Mouse (Mus musculus) heart, postnatal 10 days (tissue): Measurements from ENCODE around the gene Sectm1b. TPM values are rescaled to one million over a fixed set of nuclear protein-coding genes. Genes with fewer than 3 reads are reported as not detected.
"Not testable (repeated sequence)": the region's sequence is repeated elsewhere in the genome, so short reads cannot be mapped to it uniquely, and the experiment has no call there.

Experiments used
- DNase-seq, 2 experiments: peaks; one replicate each; pipeline ENCODE4 v3.0.0; 2021
- intact Hi-C: fragments of 180-260 bp; cut with DNase I; formaldehyde crosslinking; loops from one replicate; pipeline ENCODE4 v1.15.1; 2025
- total RNA-seq, 2 experiments: library from RNA; stranded (reverse); gene quantifications; 2 replicates each; pipeline ENCODE4 v1.2.3; 2021

Sectm1b gene
- total RNA-seq, 2 experiments from 2014 or later: not detected

DNA sequence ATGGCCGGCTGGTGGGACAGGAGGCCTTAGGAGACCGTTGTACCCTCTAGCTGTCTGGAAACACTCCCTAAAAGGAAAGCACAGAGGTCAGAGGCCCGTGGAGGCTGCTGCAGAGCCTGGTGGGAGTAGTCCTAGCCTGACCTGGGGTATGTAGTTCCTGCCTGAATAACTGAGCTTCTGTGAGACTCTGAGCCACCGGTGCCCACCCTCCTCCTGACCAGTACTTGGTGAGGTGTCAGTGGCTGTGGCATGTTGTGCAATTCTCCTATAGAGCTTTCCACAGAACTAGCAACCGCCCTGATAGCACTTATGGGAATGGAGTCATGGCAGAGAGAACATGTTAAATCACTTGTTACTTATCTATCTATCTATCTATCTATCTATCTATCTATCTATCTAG is 12.3 kb upstream of the Sectm1b start:
- intact Hi-C loops: loop anchor here (5.0 kb wide), 1 partner anchor 47 kb away; no protein-coding TSS in a partner anchor
- DNase-seq: no peak

DNA sequence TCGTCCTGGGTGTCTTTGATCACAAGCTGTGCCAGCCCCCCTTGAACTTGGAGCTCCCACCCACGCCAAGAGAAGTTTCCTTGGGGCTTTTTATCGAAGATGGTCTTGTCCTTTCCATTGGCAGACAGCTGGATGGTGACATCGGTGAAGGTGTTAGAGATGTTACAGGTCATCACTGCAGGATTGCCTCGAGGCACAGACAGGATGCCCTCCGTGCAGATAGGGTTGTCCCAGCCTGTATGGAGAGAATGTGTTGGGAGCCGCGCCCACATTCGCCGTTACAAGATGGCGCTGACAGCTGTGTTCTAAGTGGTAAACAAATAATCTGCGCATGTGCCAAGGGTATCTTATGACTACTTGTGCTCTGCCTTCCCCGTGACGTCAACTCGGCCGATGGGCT is 6.3 kb upstream of the Sectm1b start:
- intact Hi-C loops: loop anchor here (5.0 kb wide), 1 partner anchor 68 kb away; no protein-coding TSS in a partner anchor
- DNase-seq: not testable (repeated sequence)

- intact Hi-C loops: loop anchor here (5.0 kb wide), 1 partner anchor 69 kb away; no protein-coding TSS in a partner anchor
- no peak for DNase-seq
Observed at GRCm38 (mm10) chr11:121067895-121068294, 4.5 kb upstream of the Sectm1b start.

DNA sequence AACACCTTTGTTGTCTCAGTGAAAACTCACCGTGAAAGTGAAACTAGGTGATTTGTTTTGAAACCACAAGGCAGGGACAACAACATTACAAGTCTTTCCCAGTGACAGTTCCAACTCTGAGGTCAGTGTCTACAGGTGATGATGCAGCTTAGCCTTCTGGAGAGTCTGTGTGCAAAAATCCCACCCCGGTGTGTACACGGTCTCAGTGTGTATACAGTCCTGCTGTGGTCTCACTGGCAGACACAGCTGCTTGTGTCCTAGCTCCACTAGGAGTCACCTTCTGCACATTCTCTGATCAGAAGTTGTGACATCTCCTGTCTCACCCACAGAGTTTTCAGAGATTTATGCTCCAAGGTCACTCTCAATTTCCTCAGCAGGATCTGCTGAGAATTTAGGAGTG is 828 bp upstream of the Sectm1b start:
- DNase-seq: no peak
- intact Hi-C loops: loop anchor here (1.0 to 5.0 kb wide), 2 partner anchors 15 to 138 kb away; partner anchors contain the start of genes Hexdc and Ogfod3

GRCm38 (mm10) chr11:121061615-121062014 is 1.8 kb downstream of the Sectm1b start:
- peak in 1 of 2 experiments; percentile 27 for DNase-seq
- intact Hi-C loops: loop anchor here (5.0 kb wide), 1 partner anchor 141 kb away; the partner anchor contains the start of genes Hexdc and Ogfod3

DNA sequence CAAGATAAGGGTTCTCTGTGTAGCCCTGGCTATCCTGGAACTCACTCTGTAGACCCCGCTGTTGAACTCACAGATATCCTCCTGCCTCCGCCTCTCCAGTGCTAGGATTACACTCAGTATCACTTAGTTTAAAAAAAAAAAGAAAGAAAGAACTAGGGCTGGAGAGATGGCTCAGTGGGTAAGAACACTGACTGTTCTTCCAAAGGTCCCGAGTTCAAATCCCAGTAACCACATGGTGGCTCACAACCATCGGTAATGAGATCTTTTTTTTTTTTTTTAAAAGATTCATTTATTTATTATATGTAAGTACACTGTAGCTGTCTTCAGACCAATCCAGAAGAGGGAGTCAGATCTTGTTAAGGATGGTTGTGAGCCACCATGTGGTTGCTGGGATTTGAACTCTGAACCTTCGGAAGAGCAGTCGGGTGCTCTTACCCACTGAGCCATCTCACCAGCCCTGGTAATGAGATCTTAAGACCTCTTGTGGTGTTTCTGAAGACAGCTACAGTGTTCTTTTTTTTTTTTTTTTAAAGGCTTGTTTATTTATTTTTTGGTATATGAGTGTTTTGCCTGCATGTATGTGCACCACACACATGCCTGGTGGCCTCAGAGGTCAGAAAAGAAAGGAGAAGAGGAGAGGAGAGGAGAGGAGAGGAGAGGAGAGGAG is 2.8 kb downstream of the Sectm1b start:
- intact Hi-C loops: loop anchor here (5.0 kb wide), 1 partner anchor 142 kb away; the partner anchor contains the start of genes Hexdc and Ogfod3
- DNase-seq: not testable (repeated sequence)

DNA sequence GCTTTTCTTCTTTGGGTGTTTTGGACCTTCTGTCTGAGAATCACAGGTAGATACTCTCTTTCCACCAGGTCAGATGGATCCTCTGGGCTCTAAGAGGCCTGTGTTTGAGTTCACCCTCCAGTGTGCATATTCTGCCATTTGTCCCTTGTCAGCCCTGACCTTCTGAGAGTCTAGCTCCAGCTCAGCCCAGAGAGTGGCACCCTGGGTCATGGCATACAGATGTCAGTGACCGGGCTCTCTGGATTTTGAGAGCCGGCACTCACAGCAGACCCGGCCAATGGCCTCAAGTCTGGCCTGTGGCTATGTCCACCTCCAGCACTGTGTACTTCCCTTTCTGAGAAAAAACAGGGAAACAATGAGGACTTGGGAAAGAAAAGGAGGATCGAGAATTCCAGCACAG is 3.9 kb downstream of the Sectm1b start:
- intact Hi-C loops: no loop called here
- DNase-seq: no peak

DNA sequence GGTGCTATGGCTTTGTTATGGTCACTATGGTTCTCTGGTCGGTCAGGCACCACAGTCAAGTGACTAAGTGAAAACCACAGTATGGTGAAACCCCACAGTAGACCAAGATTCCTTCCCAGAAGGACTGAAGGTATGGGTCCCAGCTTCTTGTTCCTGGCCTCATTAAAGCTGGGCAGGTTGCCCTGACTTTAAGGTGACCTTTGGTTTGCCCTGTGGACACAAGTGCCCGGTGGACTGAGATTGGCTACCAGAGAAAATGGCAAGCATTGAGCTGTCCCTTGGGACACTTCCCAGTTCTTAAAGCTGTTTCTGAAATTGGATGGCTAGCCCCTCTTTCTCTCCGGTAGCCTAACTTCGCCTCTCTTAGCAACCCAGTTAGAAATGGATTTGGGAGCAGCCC is 4.4 kb downstream of the Sectm1b start:
- intact Hi-C loops: no loop called here
- no peak for DNase-seq

- DNase-seq: no peak
- intact Hi-C loops: no loop called here
Observed at GRCm38 (mm10) chr11:121058122-121058521, 5.2 kb downstream of the Sectm1b start.

DNA sequence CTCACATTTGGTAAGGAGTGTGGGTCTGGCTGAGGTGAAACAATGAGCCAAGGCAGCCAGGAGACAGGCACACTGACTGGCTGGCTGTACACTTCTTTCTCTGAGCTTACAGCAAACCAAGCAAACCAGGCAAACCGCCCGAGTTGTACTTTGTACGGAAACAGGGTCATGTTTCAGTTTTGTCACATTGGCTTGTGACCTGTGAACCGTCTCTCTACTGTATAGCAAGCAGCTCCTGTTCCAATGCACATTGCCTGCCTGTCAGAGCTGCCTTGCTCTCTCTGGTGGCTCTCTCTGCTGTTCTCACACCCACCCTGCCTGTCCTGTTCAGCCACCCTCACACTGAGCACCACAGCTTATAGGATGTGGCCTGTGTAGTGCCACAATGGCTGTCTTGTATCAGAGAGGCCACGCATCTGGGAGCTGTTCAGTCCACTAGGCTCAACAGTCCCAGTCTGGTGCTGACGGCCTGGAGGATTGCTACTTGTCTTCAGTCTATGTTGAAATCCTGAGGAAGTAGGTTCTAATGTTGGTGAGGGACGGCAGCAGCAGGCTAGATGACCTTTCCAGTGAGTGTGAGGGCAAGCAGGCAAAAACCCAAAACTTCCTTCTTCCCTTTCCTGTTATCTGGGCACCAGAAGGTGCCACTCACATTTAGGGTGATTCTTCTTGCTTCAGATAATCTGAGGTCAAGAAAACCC is 6.7 kb downstream of the Sectm1b start:
- intact Hi-C loops: no loop called here
- no peak for DNase-seq

DNA sequence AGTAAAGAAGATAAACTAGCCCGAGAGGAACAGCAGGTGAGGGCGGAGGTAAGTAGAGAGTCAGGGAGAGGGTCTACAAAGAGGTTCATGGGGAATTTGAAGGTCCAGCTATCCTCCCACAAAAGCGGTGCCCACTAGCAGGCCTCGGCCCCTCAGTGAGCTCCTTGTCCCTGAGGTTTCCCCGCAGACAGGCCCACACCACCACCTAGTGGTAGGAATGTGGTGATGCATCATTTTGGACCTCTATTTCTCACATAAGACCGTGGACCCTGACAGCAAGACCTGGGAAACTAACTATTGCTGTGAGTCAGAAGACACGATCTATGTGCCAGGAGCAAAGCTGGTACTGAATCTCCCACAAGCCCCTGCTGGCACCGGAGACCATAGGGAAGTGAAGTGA is 9.8 kb downstream of the Sectm1b start:
- intact Hi-C loops: no loop called here
- peak; percentile 87 to 93 for DNase-seq

DNA sequence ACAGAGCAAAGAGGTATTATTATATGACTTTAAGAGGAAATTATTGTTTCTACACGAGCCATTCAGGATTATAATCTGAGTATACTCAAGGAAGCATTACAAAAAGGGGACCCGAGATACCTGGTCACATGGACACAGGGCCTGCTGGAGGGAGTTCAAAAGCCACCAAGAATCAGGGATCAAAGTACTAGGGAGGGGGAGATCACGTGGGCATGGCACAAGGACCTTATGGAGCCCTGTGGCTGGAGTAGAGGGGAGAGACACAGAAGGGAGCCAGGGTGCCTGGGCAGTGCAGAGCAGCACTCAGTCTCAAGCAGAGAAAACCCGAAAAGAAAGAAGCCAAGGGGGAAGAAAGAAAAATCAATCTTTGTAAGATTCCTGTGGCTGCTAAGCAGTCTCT is 11.0 kb downstream of the Sectm1b start:
- no peak for DNase-seq
- intact Hi-C loops: no loop called here

DNA sequence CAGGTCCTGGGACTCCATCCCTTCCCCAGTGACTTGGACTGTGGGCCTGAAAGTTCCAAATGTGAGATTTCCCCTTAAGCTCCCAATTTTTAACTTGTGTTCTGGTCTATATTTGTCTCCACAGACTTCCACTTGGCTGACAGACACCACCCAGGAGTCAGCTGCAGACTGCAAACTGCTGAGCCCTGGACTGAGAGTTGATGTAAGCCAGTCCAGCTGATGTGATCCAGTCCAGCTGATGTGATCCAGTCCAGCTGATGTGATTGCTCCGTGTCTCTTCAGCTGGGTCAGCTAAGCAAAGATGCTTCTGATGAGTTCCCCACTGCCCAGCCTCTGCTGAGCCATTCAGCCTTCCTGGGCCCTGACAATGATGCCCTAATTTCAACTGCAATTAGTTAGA is 11.6 kb downstream of the Sectm1b start:
- peak in 1 of 2 experiments; percentile 38 for DNase-seq
- intact Hi-C loops: no loop called here

DNA sequence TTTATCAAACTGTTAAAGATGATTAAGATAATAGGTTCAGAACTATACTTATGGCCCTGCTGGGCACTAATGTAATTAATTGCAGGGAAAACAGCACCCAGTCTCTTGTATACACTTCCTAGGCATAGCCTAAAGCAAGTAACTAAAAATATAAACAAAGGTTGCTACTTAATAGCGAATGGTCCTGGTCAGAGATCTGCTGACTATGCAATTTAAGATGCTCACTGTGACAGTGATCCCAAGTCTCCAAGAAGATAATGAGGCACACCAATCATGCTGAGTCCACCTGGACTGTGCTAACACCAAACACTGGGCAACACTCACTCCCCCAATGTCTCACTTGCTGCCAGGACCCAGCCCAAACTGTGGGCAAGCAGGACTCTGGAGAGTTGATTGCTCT is 13.5 kb downstream of the Sectm1b start:
- no peak for DNase-seq
- intact Hi-C loops: loop anchor here (10.0 kb wide), 1 partner anchor 325 kb away; the partner anchor contains the start of genes Dcxr and Rac3

DNA sequence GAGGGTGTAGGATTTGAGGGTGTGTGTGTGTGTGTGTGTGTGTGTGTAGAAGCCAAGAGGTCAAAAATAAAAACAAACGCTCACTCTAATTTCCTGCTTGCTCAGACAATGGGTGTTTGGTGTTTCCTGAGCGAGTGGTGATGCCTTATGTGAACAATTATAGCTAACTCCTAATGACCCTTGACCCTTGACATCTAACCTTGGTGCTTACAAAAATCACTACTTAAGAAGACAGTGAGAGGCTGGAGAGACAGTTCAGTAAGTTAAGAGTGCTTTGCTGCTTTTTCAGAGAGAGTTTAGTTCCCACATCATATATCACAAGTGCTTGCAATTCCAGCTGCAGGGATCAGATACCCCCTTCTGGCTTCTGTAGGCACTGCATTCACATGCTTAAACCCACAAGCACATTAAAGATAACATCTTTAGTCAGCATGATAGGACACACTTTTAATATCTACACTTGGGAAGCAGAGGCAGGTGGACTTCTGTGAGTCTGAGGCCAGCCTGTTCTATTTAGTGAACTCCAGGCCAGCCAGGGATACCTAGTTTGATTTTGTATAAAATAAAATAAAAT is 15.5 kb downstream of the Sectm1b start:
- DNase-seq: no peak
- intact Hi-C loops: loop anchor here (10.0 kb wide), 1 partner anchor 323 kb away; the partner anchor contains the start of genes Dcxr and Rac3

DNA sequence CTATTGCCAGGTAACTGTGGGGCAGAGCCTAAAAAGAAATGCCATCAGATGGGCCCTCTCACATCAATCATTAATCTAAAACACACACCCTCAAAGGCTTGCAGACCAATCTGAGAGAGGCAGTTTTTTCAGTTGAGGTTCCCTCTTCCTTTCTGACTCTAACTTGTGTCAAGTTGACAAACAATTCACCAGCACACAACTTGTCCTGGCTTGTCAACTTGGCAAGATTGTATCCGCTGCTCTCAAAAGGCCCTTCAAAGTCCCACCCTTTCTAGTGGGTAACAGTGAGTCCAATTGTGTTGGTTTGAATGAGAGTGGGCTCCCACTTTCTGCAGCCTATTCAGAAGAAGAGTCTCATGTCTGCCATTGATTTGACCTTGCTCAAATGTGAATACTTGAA is 18.1 kb downstream of the Sectm1b start:
- intact Hi-C loops: loop anchor here (10.0 kb wide), 1 partner anchor 320 kb away; the partner anchor contains the start of genes Dcxr and Rac3
- DNase-seq: no peak

DNA sequence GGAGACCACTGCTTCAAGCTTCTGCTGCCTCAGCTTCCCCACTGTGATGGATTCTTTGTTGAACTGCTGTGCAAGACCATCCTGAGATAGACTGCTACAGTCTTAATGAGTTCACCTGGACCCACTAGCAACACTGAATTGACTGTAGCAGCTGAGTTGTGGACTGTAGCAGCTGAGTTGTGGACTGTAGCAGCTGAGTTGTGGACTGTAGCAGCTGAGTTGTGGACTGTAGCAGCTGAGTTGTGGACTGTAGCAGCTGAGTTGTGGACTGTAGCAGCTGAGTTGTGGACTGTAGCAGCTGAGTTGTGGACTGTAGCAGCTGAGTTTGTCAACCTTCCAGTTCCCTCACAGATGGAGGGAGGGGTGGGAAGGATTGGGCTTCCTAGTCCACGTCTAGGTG is 20.3 kb downstream of the Sectm1b start:
- DNase-seq: not testable (repeated sequence)
- intact Hi-C loops: loop anchor here (10.0 kb wide), 1 partner anchor 318 kb away; the partner anchor contains the start of genes Dcxr and Rac3

DNA sequence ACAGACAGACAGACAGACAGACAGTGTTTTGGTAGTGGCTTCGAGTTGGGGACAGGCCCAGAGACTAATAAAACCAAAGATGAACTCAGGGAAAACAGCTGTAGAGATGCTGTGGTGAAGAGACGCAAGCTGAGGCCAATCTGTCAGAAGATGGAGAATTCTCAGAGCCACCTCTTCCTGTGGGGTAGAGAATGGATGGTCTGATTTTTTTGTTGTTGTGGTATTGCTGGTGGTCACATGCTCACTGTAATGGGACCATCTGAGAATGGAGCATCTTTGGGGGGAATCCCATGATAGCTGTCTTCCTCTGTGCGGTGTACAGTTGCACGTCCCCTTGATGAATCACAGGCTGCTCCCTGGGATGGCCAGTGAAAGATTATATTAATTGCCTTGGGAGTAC is 20.9 kb downstream of the Sectm1b start:
- DNase-seq: no peak
- intact Hi-C loops: loop anchor here (10.0 kb wide), 1 partner anchor 318 kb away; the partner anchor contains the start of genes Dcxr and Rac3

DNA sequence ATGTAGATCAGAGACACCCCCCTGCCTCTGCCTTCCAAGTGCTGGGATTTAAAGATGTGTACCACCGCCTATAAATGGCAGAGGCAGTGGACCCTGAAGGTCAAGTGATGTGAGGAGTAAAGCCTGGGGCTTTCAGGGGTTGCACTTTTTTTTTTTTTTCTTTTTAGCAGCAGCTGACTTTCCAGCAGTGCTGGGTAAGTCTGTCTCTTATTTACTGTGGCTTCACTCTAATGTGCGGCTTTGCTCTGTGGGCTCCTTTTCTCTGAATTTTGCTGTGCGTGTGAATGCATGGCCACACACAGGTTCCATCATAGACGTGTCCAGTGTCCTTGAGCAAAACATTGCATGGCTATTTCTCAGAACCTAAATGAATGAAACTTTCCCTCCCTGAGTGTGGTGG is 21.7 kb downstream of the Sectm1b start:
- no peak for DNase-seq
- intact Hi-C loops: loop anchor here (1.0 to 10.0 kb wide), 3 partner anchors 24 to 317 kb away; partner anchors contain the start of genes Dcxr and Rac3

- intact Hi-C loops: loop anchor here (1.0 to 10.0 kb wide), 3 partner anchors 24 to 316 kb away; partner anchors contain the start of genes Dcxr and Rac3
- peak; percentile 87 to 92 for DNase-seq
Observed at GRCm38 (mm10) chr11:121041212-121041611, 22.2 kb downstream of the Sectm1b start.

GRCm38 (mm10) chr11:121039302-121039701 is 24.1 kb downstream of the Sectm1b start, which contains the start of gene Cd7:
Gene Cd7 (minus strand): TSS chr11:121039418.
- intact Hi-C loops: no loop called here
- DNase-seq: no peak
